In genomic region chr15:25627012-25627411, GRCm38 (mm10) we compare ENCODE assay signal across 28 mouse cellular contexts. TPM values are rescaled to one million over a fixed set of nuclear protein-coding genes. Genes with fewer than 3 reads are reported as not detected.
A peak's percentile ranks its signal among the peaks of the same experiment; 100 is the strongest.
DNase-seq lines count a peak whose midpoint lies in the region; ATAC-seq and TF ChIP-seq lines count a peak whose summit lies in the region.
"Had no signal": no experiment of that assay in that cellular context is flagged by ENCODE, and none has a peak within 500 bp of the region (broad histone marks: within the 10 kb centered on the region; RNA-seq: fewer than 3 reads in every experiment).

No protein-coding gene starts in this region.

- no peak overlapping the region for H3K9ac ChIP-seq in kidney, postnatal 0 days (ENCODE audit: low read depth, low read length)
- H3K9ac ChIP-seq: liver, embryonic 14.5 days; midbrain, embryonic 15.5 days; neural tube, embryonic 12.5 days had no signal

- H3K4me3 ChIP-seq in heart, embryonic 10.5 days: no peak overlapping the region
- no peak overlapping the region for H3K4me3 ChIP-seq in kidney, postnatal 0 days (replicated peaks; ENCODE audit: low read depth, low read length)
- no peak overlapping the region for H3K4me3 ChIP-seq in limb, embryonic 10.5 days
- no peak overlapping the region for H3K4me3 ChIP-seq in myocyte
- H3K4me3 ChIP-seq in layer of hippocampus, adult 2 months: no peak overlapping the region
- H3K4me3 ChIP-seq: midbrain, embryonic 10.5 days; midbrain, embryonic 15.5 days; neural tube, embryonic 12.5 days had no signal

- peaks cover 19% of the 10 kb centered on the region for H3K4me1 ChIP-seq in heart, embryonic 10.5 days
- H3K4me1 ChIP-seq in kidney, postnatal 0 days (replicated peaks; ENCODE audit: insufficient read depth, low read length): peaks cover 18% of the 10 kb centered on the region
- peaks cover 63% of the 10 kb centered on the region for H3K4me1 ChIP-seq in limb, embryonic 10.5 days

- H3ac ChIP-seq in myocyte (ENCODE audit: control insufficient read depth, insufficient read length): no peak overlapping the region

- ATAC-seq in kidney, postnatal 0 days (replicated peaks; ENCODE audit: low FRiP score, low read depth): no peak
- ATAC-seq: forebrain, embryonic 14.5 days; hindbrain, embryonic 16.5 days; midbrain, embryonic 15.5 days had no signal

- TF ChIP-seq POLR2A in myocyte (IDR thresholded peaks at IDR 0.05; ENCODE audit: insufficient read length, low read depth): peak; percentile 30

- H3K36me3 ChIP-seq in heart, embryonic 10.5 days: no peaks in the 10 kb centered on the region
- no peaks in the 10 kb centered on the region for H3K36me3 ChIP-seq in kidney, postnatal 0 days (ENCODE audit: insufficient read depth, low read length)
- peaks cover 17% of the 10 kb centered on the region for H3K36me3 ChIP-seq in limb, embryonic 10.5 days
- peaks cover 21% of the 10 kb centered on the region for H3K36me3 ChIP-seq in myocyte (ENCODE audit: control insufficient read depth, insufficient read depth)
- H3K36me3 ChIP-seq: midbrain, embryonic 15.5 days; neural tube, embryonic 12.5 days had no signal

- H3K27ac ChIP-seq in heart, embryonic 10.5 days: 0 out of 2 replicates have a peak overlapping the region, but pooled peaks have one; percentile 29
- peak overlapping the region; percentile 10; the same call in 1 of the 2 replicates for H3K27ac ChIP-seq in kidney, postnatal 0 days
- H3K27ac ChIP-seq in limb, embryonic 10.5 days: peak overlapping the region; percentile 61
- H3K27ac ChIP-seq in layer of hippocampus, adult 2 months: no peak overlapping the region
- H3K27ac ChIP-seq: liver, embryonic 14.5 days; macrophage; midbrain, embryonic 10.5 days; midbrain, embryonic 15.5 days; neural tube, embryonic 12.5 days; stomach, postnatal 0 days had no signal

- H3K79me2 ChIP-seq in myocyte (ENCODE audit: control insufficient read depth, insufficient read depth): peaks cover 91% of the 10 kb centered on the region

- no peak overlapping the region for H3K4me2 ChIP-seq in kidney, postnatal 0 days (ENCODE audit: low read length)
- peak overlapping the region; percentile 92 for H3K4me2 ChIP-seq in myocyte (ENCODE audit: low read depth)
- H3K4me2 ChIP-seq: midbrain, embryonic 15.5 days; neural tube, embryonic 12.5 days had no signal

- no peaks in the 10 kb centered on the region for H3K9me3 ChIP-seq in heart, embryonic 10.5 days
- no peaks in the 10 kb centered on the region for H3K9me3 ChIP-seq in kidney, postnatal 0 days (replicated peaks; ENCODE audit: low read length)
- no peaks in the 10 kb centered on the region for H3K9me3 ChIP-seq in limb, embryonic 10.5 days (replicated peaks)
- H3K9me3 ChIP-seq: midbrain, embryonic 10.5 days; midbrain, embryonic 15.5 days; neural tube, embryonic 12.5 days had no signal

- no peaks in the 10 kb centered on the region for H3K27me3 ChIP-seq in heart, embryonic 10.5 days (ENCODE audit: insufficient read depth, poor library complexity, severe bottlenecking)
- H3K27me3 ChIP-seq in kidney, postnatal 0 days (ENCODE audit: insufficient read depth, low read length): no peaks in the 10 kb centered on the region
- H3K27me3 ChIP-seq in limb, embryonic 10.5 days (ENCODE audit: low read depth, poor library complexity, severe bottlenecking): no peaks in the 10 kb centered on the region
- no peaks in the 10 kb centered on the region for H3K27me3 ChIP-seq in myocyte (ENCODE audit: control insufficient read depth, insufficient read depth, insufficient read length)
- H3K27me3 ChIP-seq: midbrain, embryonic 15.5 days had no signal

- no peak for DNase-seq in heart, embryonic 10.5 days (ENCODE audit: low spot score)
- no peak for DNase-seq in heart, postnatal 25 days (ENCODE audit: low spot score)
- no peak for DNase-seq in kidney, postnatal 0 days (ENCODE audit: low spot score)
- DNase-seq in kidney, adult 9 months: no peak
- no peak for DNase-seq in limb, embryonic 10.5 days (ENCODE audit: low spot score)
- DNase-seq in layer of hippocampus, adult 2 months (ENCODE audit: low spot score in 2 of 2): no peak
- DNase-seq: adrenal gland, postnatal 25 days; cerebellum, adult 18-20 months; gastrocnemius, postnatal 25 days; heart, adult 18-20 months; heart, postnatal 14 days; layer of hippocampus, adult 9-11 months; liver; lung, adult 2 months; lung, postnatal 10 days; right cerebral cortex, postnatal 4 days; thymus, adult 2 months; thymus, postnatal 36 days had no signal

- intact Hi-C loops in heart, postnatal 25 days (cut with DNase I): no loop called here

- WGBS in heart, embryonic 10.5 days: 68% methylated on average over 7 of the region's 7 CpGs
- WGBS in kidney, postnatal 0 days: 74% methylated on average over 7 of the region's 7 CpGs
- WGBS in limb, embryonic 10.5 days: 80% methylated on average over 7 of the region's 7 CpGs

- TF ChIP-seq CTCF in kidney, postnatal 0 days (IDR thresholded peaks at IDR 0.05; ENCODE audit: low read depth): no peak
- TF ChIP-seq CTCF in layer of hippocampus, adult 2 months (conservative IDR thresholded peaks at IDR 0.05): no peak

TF ChIP-seq in myocyte, 11 proteins besides CTCF, POLR2A, EP300 and RAD21:
- no peak for TF ChIP-seq REST (IDR thresholded peaks at IDR 0.05; ENCODE audit: insufficient read depth, insufficient read length)
- no peak for TF ChIP-seq USF1 (IDR thresholded peaks at IDR 0.05; ENCODE audit: low read depth)
- TF ChIP-seq TCF12 (IDR thresholded peaks at IDR 0.05; ENCODE audit: insufficient read depth, poor library complexity, severe bottlenecking): peak; percentile 71
- peak; percentile 65 for TF ChIP-seq TCF3 (IDR thresholded peaks at IDR 0.05; ENCODE audit: insufficient read length, low read depth)
- TF ChIP-seq E2F4 (IDR thresholded peaks at IDR 0.05; ENCODE audit: insufficient read depth): no peak
- TF ChIP-seq MAX (IDR thresholded peaks at IDR 0.05; ENCODE audit: low read depth): no peak
- no peak for TF ChIP-seq POLR2AphosphoS2 (IDR thresholded peaks at IDR 0.05; ENCODE audit: insufficient read length, low read depth)
- peak; percentile 86 to 98 (median 95) for TF ChIP-seq MYOG (IDR thresholded peaks at IDR 0.05; ENCODE audit: control insufficient read depth in 1 of 3, insufficient read depth in 1 of 3, insufficient read length in 2 of 3, low read depth in 2 of 3)
- no peak for TF ChIP-seq SRF (IDR thresholded peaks at IDR 0.05; ENCODE audit: control insufficient read depth, insufficient read length, low read depth)
- peak; percentile 86 to 97 (median 96) for TF ChIP-seq MYOD1 (IDR thresholded peaks at IDR 0.05; ENCODE audit: control insufficient read depth in 1 of 3, insufficient read length in 2 of 3, low read depth in 2 of 3)
- no peak for TF ChIP-seq CEBPB (IDR thresholded peaks at IDR 0.05; ENCODE audit: insufficient read depth, poor library complexity, severe bottlenecking)

RNA-seq across cellular contexts. Expression of gene Myo10, which starts 4.7 kb away (rescaled TPM):
- 14.4 and 21.0 TPM in 2 replicates for polyA plus RNA-seq in heart, embryonic 10.5 days (2016; fragmentation: Nextera tagmentation; extraction: Ambion mirVana)
- total RNA-seq in heart, postnatal 25 days (2021): 10 to 100 TPM; 64.4 to 66.1 TPM
- polyA plus RNA-seq in kidney, postnatal 0 days (2015; fragmentation: Nextera tagmentation; extraction: Ambion mirVana): 25.8 and 29.3 TPM in 2 replicates
- polyA plus RNA-seq in limb, embryonic 10.5 days (2016; fragmentation: Nextera tagmentation; extraction: Ambion mirVana): 38.5 and 47.2 TPM in 2 replicates
- polyA plus RNA-seq in myocyte (2012; fragmentation: generic; extraction: Trizol): 71.4 TPM
- 10 to 100 TPM; 52.0 to 54.3 TPM for total RNA-seq in layer of hippocampus, adult 2 months (2021)
- total RNA-seq: MEL had no signal
